Mouse (Mus musculus) c-Kit-positive CD71-positive TER-119-negative erythroid progenitor cells, embryonic 14.5 days (primary cell): ENCODE results near the gene Olfr806.

ENCODE experiments used
- DNase-seq: peaks from one replicate; pipeline ENCODE4 v3.0.0-alpha.2; 2013; ENCODE audit warnings: low read depth

Olfr806 gene

DNA sequence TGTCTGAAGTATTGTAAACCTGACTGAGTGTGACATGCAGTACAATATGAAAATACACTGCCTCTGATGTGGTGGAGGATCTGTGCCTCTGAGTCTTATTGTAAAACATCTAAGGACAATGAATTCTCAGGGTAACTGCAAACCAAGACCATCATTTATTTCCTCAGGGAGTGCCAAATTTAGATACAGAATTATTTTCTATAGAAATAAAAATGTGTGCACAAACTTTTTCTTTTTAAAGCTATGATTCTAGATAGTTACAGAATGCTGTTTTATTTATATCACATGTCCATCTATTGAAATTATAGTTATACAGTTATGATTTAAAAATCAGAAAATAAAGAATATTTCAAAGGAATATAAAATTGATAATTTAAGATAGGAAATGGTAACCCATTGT, at the start of gene Olfr806:
Gene Olfr806, minus strand, starts transcription at position 101 of the 400 bp plus-strand sequence.
- no peak for DNase-seq

DNA sequence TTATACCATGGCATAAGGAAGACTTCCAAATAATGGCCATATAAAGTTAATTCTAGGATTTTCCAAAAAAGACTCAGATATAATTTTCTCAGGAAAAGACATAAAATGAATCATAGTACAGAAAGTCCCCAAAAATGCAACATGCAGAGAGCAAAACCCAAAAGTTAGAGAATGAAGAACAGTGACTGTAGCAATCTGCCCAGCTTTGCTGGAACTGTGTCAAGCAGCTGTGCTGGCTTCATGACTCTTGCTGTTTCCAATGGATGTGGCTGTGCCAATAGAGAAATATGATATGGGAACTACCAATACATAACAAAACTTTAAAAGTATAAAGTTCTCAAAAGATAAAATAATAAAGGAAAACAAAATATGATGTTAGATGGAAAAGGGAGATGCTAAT, 36.4 kb upstream of the Olfr806 start:
- no peak for DNase-seq

DNA sequence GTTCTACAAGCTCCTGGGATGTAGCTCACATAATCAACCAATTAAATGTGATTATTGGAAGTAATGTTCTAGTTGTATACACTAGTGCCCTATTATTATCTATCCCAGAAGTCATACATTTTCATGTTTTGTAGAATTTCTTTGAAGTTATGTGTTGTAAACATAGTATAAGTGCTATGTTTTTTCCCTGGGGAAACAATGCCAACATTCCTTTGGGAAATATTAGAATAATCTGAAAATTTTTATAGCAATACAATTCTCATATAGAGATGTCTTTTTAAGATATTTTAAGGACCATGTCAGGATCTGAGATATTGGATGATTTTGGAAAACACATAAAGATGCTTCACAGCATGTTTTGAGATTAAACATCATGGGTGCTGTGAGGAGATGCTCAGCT, 32.6 kb upstream of the Olfr806 start, which contains the start of gene Olfr809:
Gene Olfr809, plus strand, starts transcription at position 301 of the 400 bp plus-strand sequence.
- DNase-seq, result no peak

DNA sequence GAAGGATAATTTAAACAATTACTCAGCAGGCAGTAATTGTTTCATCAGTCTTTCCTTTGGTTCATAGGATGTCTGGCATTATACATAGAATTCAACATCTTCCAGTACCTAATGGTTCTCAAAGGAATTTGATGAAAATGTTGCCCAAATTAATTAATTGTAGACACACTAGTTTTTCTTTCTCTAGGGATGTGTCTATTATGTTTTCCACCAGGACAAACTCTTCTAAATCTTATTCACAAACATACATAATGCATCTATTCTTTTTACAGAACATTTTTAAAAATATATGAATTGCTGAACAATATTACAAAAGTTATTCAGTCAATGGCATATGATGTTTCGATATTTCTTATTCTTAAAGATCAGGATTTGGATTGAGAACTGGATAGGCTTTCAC, 23.5 kb upstream of the Olfr806 start, which contains the start of gene Olfr808:
Gene Olfr808, plus strand, starts transcription at position 301 of the 400 bp plus-strand sequence.
- DNase-seq, result no peak

DNA sequence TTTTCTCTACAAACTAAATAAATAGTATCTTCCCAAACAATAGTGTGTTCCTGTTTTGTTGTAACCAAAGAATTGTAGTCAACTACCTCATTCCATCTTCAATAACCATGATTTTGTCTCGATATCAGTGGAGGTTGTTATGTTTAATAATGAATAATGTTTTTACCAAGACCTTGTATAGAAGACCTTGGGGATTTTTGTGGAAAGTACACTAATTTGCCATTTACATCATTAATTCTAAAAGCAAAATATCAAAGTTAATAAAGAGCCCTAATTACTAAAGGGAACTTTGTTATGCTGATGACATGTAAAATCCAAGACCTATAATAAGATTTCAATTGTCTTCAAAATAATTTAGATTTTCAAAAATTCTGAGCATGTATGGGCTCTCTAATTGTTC, 16.0 kb upstream of the Olfr806 start, which contains the start of gene Olfr807:
Gene Olfr807, minus strand, starts transcription at position 101 of the 400 bp plus-strand sequence.
- no peak for DNase-seq

DNA sequence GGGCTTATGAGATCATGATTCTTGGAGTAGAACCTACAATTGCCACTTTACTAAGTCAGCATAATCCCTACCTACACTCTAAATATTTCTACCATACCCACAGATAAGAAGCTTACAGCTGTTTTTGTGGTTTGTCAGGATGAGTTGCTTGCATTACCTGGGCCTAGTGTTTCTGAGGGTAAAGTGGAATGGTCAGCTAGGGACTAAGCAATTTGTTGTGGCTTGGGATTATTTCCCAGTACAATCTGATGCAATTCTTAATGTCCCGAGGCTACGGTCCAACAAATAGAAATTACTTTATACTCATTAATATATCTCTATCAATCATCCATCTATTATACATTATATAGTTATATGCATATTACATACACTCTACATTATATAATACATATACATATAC, 12.4 kb downstream of the Olfr806 start, which contains the start of gene Olfr805:
Gene Olfr805, minus strand, starts transcription at position 101 of the 400 bp plus-strand sequence.
- no peak for DNase-seq

DNA sequence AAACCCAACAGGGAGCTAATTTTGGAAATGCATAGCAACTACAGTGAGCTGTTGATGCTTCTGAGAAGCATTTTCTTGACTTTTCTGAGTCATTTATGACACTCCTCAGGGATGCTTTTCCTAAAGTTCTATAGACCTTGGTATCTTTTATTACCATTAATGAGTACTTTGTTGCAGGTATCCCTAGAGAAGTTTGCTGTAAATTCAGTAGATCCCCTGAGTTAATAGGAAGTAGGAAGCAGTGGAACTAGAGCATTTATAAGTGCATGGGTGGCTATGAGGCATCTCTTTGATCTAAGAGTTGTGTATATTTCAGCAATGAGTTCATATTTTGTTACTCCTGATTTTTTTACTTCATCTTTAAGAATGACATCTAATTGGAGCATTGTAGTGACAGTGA, 38.8 kb downstream of the Olfr806 start, which contains the start of gene Olfr804:
Gene Olfr804, plus strand, starts transcription at position 301 of the 400 bp plus-strand sequence.
- no peak for DNase-seq

DNA sequence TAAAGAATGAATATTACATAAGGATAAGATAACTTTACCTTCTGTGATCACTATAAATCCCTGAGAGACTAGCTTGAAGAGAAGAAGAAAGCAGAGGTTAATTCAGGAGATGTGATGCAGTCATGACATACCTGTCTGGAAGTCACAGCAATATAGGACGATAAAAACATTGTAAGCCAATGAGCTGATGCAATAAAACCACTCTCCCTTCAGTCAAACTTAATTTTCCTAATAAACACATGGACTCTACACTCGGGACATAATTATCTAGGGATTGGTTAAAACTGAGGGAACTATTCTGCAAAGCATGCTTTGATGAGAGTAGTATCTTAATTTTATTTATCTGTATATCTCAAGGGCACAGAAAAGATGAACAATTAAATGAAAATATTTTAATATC, 47.5 kb downstream of the Olfr806 start, which contains the start of gene Olfr803:
Gene Olfr803, minus strand, starts transcription at position 101 of the 400 bp plus-strand sequence.
- no peak for DNase-seq

DNA sequence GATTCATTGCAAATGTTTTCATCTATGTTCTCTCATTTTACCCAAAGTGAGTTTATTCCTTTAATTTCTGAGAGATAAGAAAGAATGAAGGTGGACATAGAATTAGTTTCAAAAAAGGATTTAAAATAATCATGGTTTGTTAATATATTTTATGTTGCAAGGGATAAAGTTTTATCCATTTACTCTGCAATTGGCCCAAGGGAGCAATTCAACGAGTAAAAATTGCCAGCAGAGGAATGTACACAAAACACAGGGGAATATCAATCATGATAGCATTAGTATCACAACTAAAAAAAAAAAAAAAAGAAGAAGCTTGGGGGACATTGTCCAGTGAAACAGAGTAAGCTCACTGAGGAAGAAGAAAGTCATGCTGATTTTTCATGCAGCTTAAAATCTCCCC, 53.7 kb downstream of the Olfr806 start, which contains the start of gene Olfr802:
Gene Olfr802, minus strand, starts transcription at position 101 of the 400 bp plus-strand sequence.
- DNase-seq, result no peak
